Mouse (Mus musculus) left cerebral cortex, adult 2 months (tissue): ENCODE measurements around the gene Ncapd2. TPM values are rescaled to one million over a fixed set of nuclear protein-coding genes. Genes with fewer than 3 reads are reported as not detected.
A peak's percentile ranks its signal among the peaks of the same experiment; 100 is the strongest.

Source experiments
- DNase-seq, 2 experiments: peaks; one replicate each; pipeline ENCODE4 v3.0.0; 2021 to 2022; ENCODE audit warnings: low spot score in 2 of 2, mixed read lengths in 1 of 2; ENCODE audit errors: extremely low spot score in 1 of 2
- H3K27ac ChIP-seq: fragments of 200-600 bp; 2 replicates; pipeline ENCODE4 v1.8.1; 2022
- H3K4me3 ChIP-seq: fragments of 200-600 bp; 2 replicates; pipeline ENCODE4 v1.8.1; 2022
- CTCF ChIP-seq: fragments of 200-600 bp; IDR thresholded peaks from 2 replicates; pipeline ENCODE4 v1.8.1; 2022; ENCODE audit warnings: antibody characterized with exemption, mild to moderate bottlenecking, moderate library complexity
- intact Hi-C: fragments of 180-260 bp; cut with DNase I; formaldehyde crosslinking; loops from one replicate; pipeline ENCODE4 v1.15.1; 2025
- total RNA-seq, 2 experiments: library from RNA; stranded (reverse); gene quantifications; 2 replicates each; pipeline ENCODE4 v1.2.3; 2021

Ncapd2 gene
- total RNA-seq, 2 experiments from 2014 or later = 22.6 to 23.4 TPM

DNA sequence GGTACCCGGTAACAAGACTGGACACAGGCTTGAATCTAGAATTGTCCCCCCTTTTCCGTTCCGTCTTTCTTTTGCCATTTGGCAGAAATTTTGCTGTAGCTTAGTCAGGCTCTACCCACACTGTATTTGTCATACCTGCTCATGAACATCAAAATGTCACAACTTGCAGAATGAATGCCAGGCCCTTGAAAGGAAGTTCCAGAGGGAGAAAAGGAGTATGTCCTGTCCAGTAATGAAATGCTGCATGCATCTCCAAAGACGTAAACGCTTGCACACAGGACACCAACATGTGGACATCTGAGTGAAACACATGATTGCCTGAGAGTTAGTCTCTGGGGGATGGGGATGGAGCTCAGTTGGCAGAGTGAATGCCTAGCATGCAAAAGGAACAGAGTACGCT is 22.2 kb upstream of the Ncapd2 start:
- peak in 1 of 2 experiments; percentile 10 for DNase-seq
- intact Hi-C loops = loop anchor here (2.0 kb wide), 1 partner anchor 21 kb away; no protein-coding TSS in a partner anchor
- Histone ChIP-seq H3K4me3 (no peak overlapping the region), H3K27ac (no peak overlapping the region)
- TF ChIP-seq CTCF = no peak

DNA sequence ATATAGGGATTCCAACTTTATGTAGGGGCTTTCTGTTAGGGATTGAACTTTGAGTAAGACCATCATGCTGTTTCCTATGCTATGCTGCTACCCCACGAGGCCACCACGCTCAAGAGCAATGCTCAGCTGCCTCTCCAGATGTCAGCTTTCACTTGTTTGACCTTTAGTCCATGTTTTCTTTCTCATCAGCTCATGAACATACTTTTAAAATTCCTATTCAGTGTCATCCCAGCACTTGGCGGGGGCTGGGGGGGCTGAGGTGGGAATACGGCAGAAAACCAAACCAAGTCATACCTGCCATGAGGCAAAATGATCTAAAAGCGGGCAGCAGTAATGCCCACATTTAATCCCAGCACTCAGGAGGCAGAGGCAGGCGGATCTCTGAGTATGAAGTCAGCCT is 21.6 kb upstream of the Ncapd2 start:
- no peak for TF ChIP-seq CTCF
- no peak overlapping the region for H3K4me3 ChIP-seq
- no peak overlapping the region for H3K27ac ChIP-seq
- intact Hi-C loops = no loop called here
- DNase-seq = peak in 1 of 2 experiments; percentile 4

- Histone ChIP-seq H3K27ac (no peak overlapping the region), H3K4me3 (no peak overlapping the region)
- intact Hi-C loops = no loop called here
- DNase-seq = no peak
- no peak for TF ChIP-seq CTCF
Measured at GRCm38 (mm10) chr6:125212621-125213020, 21.1 kb upstream of the Ncapd2 start.

DNA sequence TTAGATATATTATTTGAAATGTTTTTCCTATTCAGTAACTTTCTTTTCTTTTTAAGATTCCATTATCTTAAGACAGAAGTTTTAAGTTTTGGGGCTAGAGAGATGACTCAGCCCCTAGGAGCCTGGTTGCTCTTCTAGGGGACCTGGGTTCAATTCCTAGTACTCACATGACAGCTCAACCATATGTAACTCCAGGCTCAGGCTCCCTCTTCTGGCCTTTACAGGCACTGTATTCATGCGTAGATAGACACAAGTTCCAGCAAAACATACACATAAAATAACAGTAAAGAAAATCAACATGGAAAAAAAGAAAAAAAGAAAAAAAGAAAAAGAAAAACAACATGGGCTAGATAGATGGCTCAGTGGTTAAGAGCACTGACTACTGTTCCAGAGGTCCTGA is 18.9 kb upstream of the Ncapd2 start:
- no peak overlapping the region for H3K4me3 ChIP-seq
- peak; percentile 4; the same call in 1 of the 2 replicates for TF ChIP-seq CTCF
- H3K27ac ChIP-seq = no peak overlapping the region
- intact Hi-C loops = no loop called here
- DNase-seq = no peak

- intact Hi-C loops = no loop called here
- TF ChIP-seq CTCF = no peak
- Histone ChIP-seq H3K27ac (no peak overlapping the region), H3K4me3 (no peak overlapping the region)
- no peak for DNase-seq
Measured at GRCm38 (mm10) chr6:125197166-125197565, 5.7 kb upstream of the Ncapd2 start.

DNA sequence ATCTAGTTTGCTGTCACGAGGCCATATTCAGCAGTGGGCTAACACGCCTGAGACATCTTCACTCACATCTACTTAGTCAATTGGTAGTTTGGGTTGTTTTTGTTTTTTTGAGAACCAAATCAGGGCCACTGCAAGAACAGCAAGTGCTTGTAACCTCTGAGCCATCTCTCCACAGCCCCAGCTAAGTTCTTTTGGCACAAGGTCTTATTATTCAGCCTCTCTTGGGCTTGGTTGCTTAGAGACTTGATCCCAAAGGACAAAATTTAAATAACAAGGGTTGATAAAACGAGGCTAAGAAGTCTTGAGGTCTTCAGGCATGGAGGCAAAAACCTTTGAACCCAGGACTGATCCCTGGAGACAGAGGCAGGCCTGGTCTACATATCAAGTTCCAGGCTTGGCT is 4.8 kb upstream of the Ncapd2 start:
- no peak for TF ChIP-seq CTCF
- Histone ChIP-seq H3K4me3 (no peak overlapping the region), H3K27ac (no peak overlapping the region)
- intact Hi-C loops = no loop called here
- DNase-seq = no peak

- intact Hi-C loops = no loop called here
- TF ChIP-seq CTCF = no peak
- DNase-seq = no peak
- H3K4me3 ChIP-seq = no peak overlapping the region
- 0 out of 2 replicates have a peak overlapping the region, but pooled peaks have one; percentile 11 for H3K27ac ChIP-seq
Measured at GRCm38 (mm10) chr6:125195541-125196075, 4.1 kb upstream of the Ncapd2 start.

DNA sequence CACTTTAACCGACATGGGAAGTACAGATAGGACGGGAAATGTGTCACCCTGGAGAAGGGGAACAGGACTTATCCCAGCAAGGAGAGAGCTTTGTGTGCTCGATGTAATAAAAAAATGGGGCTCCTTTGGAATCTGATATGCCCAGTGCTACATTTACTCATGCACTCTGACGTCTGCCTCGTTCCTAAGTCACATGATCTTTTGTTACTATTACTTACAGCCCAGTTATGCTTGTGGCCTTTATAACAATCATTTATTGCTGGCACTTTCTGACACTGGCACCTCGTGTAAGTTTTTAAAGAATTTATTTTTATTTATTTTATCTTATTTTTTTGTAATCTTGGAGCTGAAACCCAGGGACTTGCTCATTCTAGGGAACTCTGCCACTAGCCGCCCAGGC is 1.9 kb upstream of the Ncapd2 start:
- Histone ChIP-seq H3K4me3 (no peak overlapping the region), H3K27ac (no peak overlapping the region)
- no peak for TF ChIP-seq CTCF
- intact Hi-C loops = loop anchor here (2.0 kb wide), 1 partner anchor 21 kb away; the partner anchor contains the start of gene Vamp1
- DNase-seq = no peak

GRCm38 (mm10) chr6:125192841-125193240 is 1.3 kb upstream of the Ncapd2 start:
- Histone ChIP-seq H3K27ac (peak overlapping the region; percentile 96; the same call in 1 of the 2 replicates), H3K4me3 (peak overlapping the region; percentile 82)
- no peak for TF ChIP-seq CTCF
- no peak for DNase-seq
- intact Hi-C loops = loop anchor here (2.0 kb wide), 1 partner anchor 22 kb away; the partner anchor contains the start of gene Vamp1

DNA sequence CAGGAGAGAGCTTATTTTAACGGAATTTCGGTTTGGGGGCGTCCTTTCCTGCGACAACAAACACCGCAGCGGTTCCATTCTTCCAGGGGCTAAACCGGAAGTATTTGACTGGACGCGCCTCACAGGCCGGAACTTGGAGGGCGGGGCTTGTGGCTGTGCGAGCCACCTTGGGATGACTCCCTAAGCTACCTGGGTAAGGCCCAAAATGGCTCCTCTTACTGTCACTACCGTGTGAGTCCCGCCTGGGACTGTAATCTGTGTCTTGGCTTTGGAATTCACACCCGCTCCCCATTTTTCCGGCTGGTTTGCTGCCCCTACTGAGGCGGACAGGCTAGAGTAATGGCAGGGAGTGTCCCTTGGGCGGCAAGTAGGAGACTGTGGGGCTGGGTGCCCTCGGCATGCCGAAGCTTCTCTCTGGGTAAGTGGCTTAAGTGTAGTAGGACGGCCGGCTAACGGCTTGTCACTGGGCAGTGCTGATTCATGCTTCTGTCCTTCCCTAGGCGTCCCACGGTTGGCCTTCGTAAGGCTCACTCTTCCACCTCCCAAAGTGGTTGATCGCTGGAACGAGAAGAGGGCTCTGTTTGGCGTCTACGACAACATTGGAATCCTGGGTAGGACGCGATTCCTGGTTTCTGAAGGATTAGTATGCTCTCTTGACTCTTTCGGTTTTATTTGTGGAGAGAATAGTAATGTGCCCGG is 664 bp upstream of the Ncapd2 start:
- intact Hi-C loops = loop anchor here (2.0 kb wide), 1 partner anchor 23 kb away; the partner anchor contains the start of gene Vamp1
- H3K27ac ChIP-seq = peak overlapping the region; percentile 96

GRCm38 (mm10) chr6:125190816-125191215 is 685 bp downstream of the Ncapd2 start:
- peak overlapping the region; percentile 82 for H3K4me3 ChIP-seq
- peak overlapping the region; percentile 96 for H3K27ac ChIP-seq
- no peak for DNase-seq
- TF ChIP-seq CTCF = no peak
- intact Hi-C loops = loop anchor here (1.0 to 2.0 kb wide), 2 partner anchors 24 to 80 kb away; partner anchors contain the start of gene Gapdh

More for the DNA sequence above, 664 bp upstream of the Ncapd2 start:
- TF ChIP-seq CTCF = no peak
- DNase-seq = peak; percentile 86
- peak overlapping the region; percentile 82 for H3K4me3 ChIP-seq

DNA sequence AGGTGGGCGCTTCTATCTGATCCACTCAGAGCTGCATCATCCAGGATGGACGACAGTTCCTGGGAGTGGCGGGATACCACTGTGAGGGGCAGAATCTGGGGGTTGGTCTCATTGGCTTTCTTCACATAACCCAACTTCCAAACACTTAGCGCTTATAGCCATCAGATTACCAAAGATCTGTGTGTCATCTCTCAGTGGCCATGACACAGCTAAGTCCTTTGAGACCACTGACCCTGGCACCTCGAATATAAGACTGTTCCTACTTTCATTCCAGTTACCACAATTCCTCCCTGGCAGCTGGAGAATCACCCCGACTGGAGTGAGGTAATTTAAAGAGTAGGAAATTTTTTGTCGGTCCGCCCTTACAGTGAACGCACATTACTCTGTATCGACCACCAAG is 5.3 kb downstream of the Ncapd2 start:
- intact Hi-C loops = no loop called here
- no peak for DNase-seq
- no peak overlapping the region for H3K27ac ChIP-seq
- TF ChIP-seq CTCF = no peak
- no peak overlapping the region for H3K4me3 ChIP-seq
